Mouse (Mus musculus) MEL (cell line): Measurements from ENCODE around the gene Ccdc152. TPM values are rescaled to one million over a fixed set of nuclear protein-coding genes. Genes with fewer than 3 reads are reported as not detected.

Experiments used
- DNase-seq: peaks from one replicate; pipeline ENCODE4 v3.0.0; 2011; ENCODE audit warnings: low read depth, low spot score
- H3K27ac ChIP-seq: 2 replicates; pipeline ENCODE4 v1.5.1; 2012; ENCODE audit warnings: low read depth, mild to moderate bottlenecking, control low read depth, low read length, moderate library complexity; ENCODE audit not compliant: control insufficient read depth
- H3K27me3 ChIP-seq, 2 experiments: fragments of 150-350 bp in 1 of 2; sonication (generic) in 1 of 2; 2 replicates each; pipeline ENCODE4 v1.6.1; 2012; ENCODE audit warnings: low read length in 2 of 2, mild to moderate bottlenecking in 2 of 2, improper control_type of control experiment in 1 of 2, moderate library complexity in 1 of 2; ENCODE audit not compliant: insufficient read depth in 2 of 2, control insufficient read depth in 1 of 2
- H3K36me3 ChIP-seq, 2 experiments: 2 replicates each; pipeline ENCODE4 v1.6.1; 2012 to 2014; ENCODE audit warnings: low read length in 2 of 2, improper control_type of control experiment in 1 of 2, inconsistent platforms in 1 of 2, mild to moderate bottlenecking in 1 of 2; ENCODE audit not compliant: insufficient read depth in 2 of 2, control insufficient read depth in 1 of 2
- H3K4me1 ChIP-seq, 2 experiments: fragments of 150-350 bp in 1 of 2; sonication (generic) in 1 of 2; 2 replicates each; pipeline ENCODE4 v1.6.1; 2012; ENCODE audit warnings: low read length in 2 of 2, improper control_type of control experiment in 1 of 2, mild to moderate bottlenecking in 1 of 2; ENCODE audit not compliant: insufficient read depth in 2 of 2, control insufficient read depth in 1 of 2
- H3K4me3 ChIP-seq, 2 experiments: fragments of 150-350 bp in 1 of 2; sonication (generic) in 1 of 2; 2 replicates each; pipeline ENCODE4 v1.5.1; 2012; ENCODE audit warnings: low read depth in 2 of 2, low read length in 2 of 2, mild to moderate bottlenecking in 2 of 2, moderate library complexity in 2 of 2, control low read depth in 1 of 2, improper control_type of control experiment in 1 of 2; ENCODE audit not compliant: control insufficient read depth in 1 of 2, insufficient read depth in 1 of 2
- H3K79me2 ChIP-seq: 2 replicates; pipeline ENCODE4 v1.6.1; 2012; ENCODE audit warnings: mild to moderate bottlenecking, low read length, moderate library complexity; ENCODE audit not compliant: control insufficient read depth, poor library complexity, insufficient read depth
- H3K9ac ChIP-seq: 2 replicates; pipeline ENCODE4 v1.6.1; 2012; ENCODE audit warnings: low read depth, mild to moderate bottlenecking, control low read depth, low read length, moderate library complexity; ENCODE audit not compliant: control insufficient read depth, poor library complexity, severe bottlenecking
- H3K9me3 ChIP-seq: fragments of 150-350 bp; sonication (generic); replicated peaks from 2 replicates; pipeline ENCODE4 v1.6.1; 2012; ENCODE audit warnings: mild to moderate bottlenecking, low read length, improper control_type of control experiment, moderate library complexity; ENCODE audit not compliant: insufficient read depth
- CHD1 ChIP-seq: IDR thresholded peaks from 2 replicates; pipeline ENCODE4 v1.6.1; 2012; ENCODE audit warnings: low read depth, mild to moderate bottlenecking, inconsistent platforms, low read length, improper control_type of control experiment
- CHD2 ChIP-seq: IDR thresholded peaks from 2 replicates; pipeline ENCODE4 v1.6.1; 2011; ENCODE audit warnings: low read length, improper control_type of control experiment
- E2F4 ChIP-seq: IDR thresholded peaks from 2 replicates; pipeline ENCODE4 v1.6.1; 2011; ENCODE audit warnings: low read depth, low read length, improper control_type of control experiment, borderline replicate concordance
- ELF1 ChIP-seq: IDR thresholded peaks from 2 replicates; pipeline ENCODE4 v1.6.1; 2014; ENCODE audit warnings: low read depth, mild to moderate bottlenecking, inconsistent platforms, low read length, improper control_type of control experiment, moderate library complexity
- GATA1 ChIP-seq: IDR thresholded peaks from 2 replicates; pipeline ENCODE4 v1.6.1; 2011; ENCODE audit warnings: low read depth, low read length, improper control_type of control experiment
- JUND ChIP-seq: IDR thresholded peaks from 2 replicates; pipeline ENCODE4 v1.6.1; 2011; ENCODE audit warnings: low read depth, mild to moderate bottlenecking, improper control_type of control experiment, low read length
- KAT2A ChIP-seq: conservative IDR thresholded peaks from 2 replicates; pipeline ENCODE4 v1.6.1; 2012; ENCODE audit warnings: low read depth, low read length, improper control_type of control experiment, inconsistent platforms
- MAX ChIP-seq: IDR thresholded peaks from 2 replicates; pipeline ENCODE4 v1.6.1; 2011; ENCODE audit warnings: low read length, improper control_type of control experiment
- MAZ ChIP-seq: IDR thresholded peaks from 2 replicates; pipeline ENCODE4 v1.6.1; 2012; ENCODE audit warnings: low read depth, mild to moderate bottlenecking, inconsistent platforms, low read length, improper control_type of control experiment
- MEF2A ChIP-seq: IDR thresholded peaks from 2 replicates; pipeline ENCODE4 v1.6.1; 2014; ENCODE audit warnings: low read depth, mild to moderate bottlenecking, inconsistent platforms, low read length, improper control_type of control experiment; ENCODE audit not compliant: poor library complexity, insufficient replicate concordance, severe bottlenecking; ENCODE audit errors: extremely low read depth
- MXI1 ChIP-seq: IDR thresholded peaks from 2 replicates; pipeline ENCODE4 v1.6.1; 2011; ENCODE audit warnings: mild to moderate bottlenecking, low read depth, low read length, improper control_type of control experiment
- MYB ChIP-seq: IDR thresholded peaks from 2 replicates; pipeline ENCODE4 v1.6.1; 2011; ENCODE audit warnings: mild to moderate bottlenecking, low read depth, low read length, improper control_type of control experiment
- MYC ChIP-seq: IDR thresholded peaks from 2 replicates; pipeline ENCODE4 v1.6.1; 2011; ENCODE audit warnings: low read depth, mild to moderate bottlenecking, low read length, improper control_type of control experiment, moderate library complexity
- NELFE ChIP-seq: IDR thresholded peaks from 2 replicates; pipeline ENCODE4 v1.6.1; 2011; ENCODE audit warnings: low read depth, low read length, improper control_type of control experiment
- POLR2AphosphoS2 ChIP-seq: IDR thresholded peaks from 2 replicates; pipeline ENCODE4 v1.6.1; 2011; ENCODE audit warnings: low read length, improper control_type of control experiment
- RAD21 ChIP-seq: IDR thresholded peaks from 2 replicates; pipeline ENCODE4 v1.6.1; 2011; ENCODE audit warnings: mild to moderate bottlenecking, low read depth, low read length, improper control_type of control experiment
- RCOR1 ChIP-seq: IDR thresholded peaks from 2 replicates; pipeline ENCODE4 v1.6.1; 2012; ENCODE audit warnings: low read depth, mild to moderate bottlenecking, inconsistent platforms, low read length, improper control_type of control experiment
- TAL1 ChIP-seq: IDR thresholded peaks from 2 replicates; pipeline ENCODE4 v1.6.1; 2012; ENCODE audit warnings: mild to moderate bottlenecking, inconsistent platforms, low read length, moderate library complexity, mixed read lengths
- UBTF ChIP-seq: IDR thresholded peaks from 2 replicates; pipeline ENCODE4 v1.6.1; 2012; ENCODE audit warnings: low read depth, mild to moderate bottlenecking, inconsistent platforms, low read length, improper control_type of control experiment, moderate library complexity, borderline replicate concordance; ENCODE audit not compliant: insufficient read depth
- USF1 ChIP-seq: IDR thresholded peaks from 2 replicates; pipeline ENCODE4 v1.6.1; 2014; ENCODE audit warnings: low read depth, mild to moderate bottlenecking, inconsistent platforms, low read length, improper control_type of control experiment, moderate library complexity
- USF2 ChIP-seq, 2 experiments: IDR thresholded peaks; 2 replicates each; pipeline ENCODE4 v1.6.1; 2011 to 2012; ENCODE audit warnings: improper control_type of control experiment in 2 of 2, low read length in 2 of 2, borderline replicate concordance in 1 of 2, inconsistent platforms in 1 of 2, low read depth in 1 of 2, mild to moderate bottlenecking in 1 of 2; ENCODE audit not compliant: insufficient read depth in 1 of 2
- ZKSCAN1 ChIP-seq: IDR thresholded peaks from 2 replicates; pipeline ENCODE4 v1.6.1; 2012; ENCODE audit warnings: low read depth, mild to moderate bottlenecking, inconsistent platforms, low read length, improper control_type of control experiment, moderate library complexity
- polyA plus RNA-seq, 2 experiments: library from polyadenylated mRNA; stranded (reverse) in 1 of 2; unstranded in 1 of 2; fragments of >175 nt in 1 of 2; fragments of >200 nt in 1 of 2; gene quantifications; 2 replicates each; pipeline versions ENCODE4 v1.2.1 to v1.2.4; 2012; ENCODE audit warnings: low replicate concordance in 2 of 2, low read depth in 1 of 2; ENCODE audit not compliant: insufficient read length in 2 of 2, insufficient read depth in 1 of 2, missing spikeins in 1 of 2
- total RNA-seq: library from RNA; depleted of rRNA; stranded (reverse); fragments of 300-350 nt; gene quantifications from 2 replicates; pipeline ENCODE4 v1.2.3, GENCODE M21; 2012

The Ccdc152 gene
- total and polyA plus RNA-seq, 3 experiments: not detected

GRCm38 (mm10) chr15:3237963-3238362 lies 65.4 kb downstream of the Ccdc152 start:
- TF ChIP-seq MEF2A: no peak
- no peak for TF ChIP-seq E2F4
- no peak for TF ChIP-seq USF2 (IDR thresholded peaks at IDR 0.05; ENCODE audit: borderline replicate concordance in 1 of 2, insufficient read depth in 1 of 2, low read depth in 1 of 2, low read length in 2 of 2)
- TF ChIP-seq UBTF: no peak
- TF ChIP-seq RAD21: no peak
- TF ChIP-seq KAT2A: no peak
- TF ChIP-seq NELFE: no peak
- no peak for TF ChIP-seq MYC
- no peak for TF ChIP-seq MAX
- TF ChIP-seq ZKSCAN1: no peak
- no peak for TF ChIP-seq TAL1
- TF ChIP-seq, all 39 proteins: peak for 0
- H3K27ac ChIP-seq: no peak overlapping the region
- no peak overlapping the region for H3K4me3 ChIP-seq
- no peaks in the 10 kb centered on the region for H3K4me1 ChIP-seq
- H3K9me3 ChIP-seq: no peaks in the 10 kb centered on the region
- H3K79me2 ChIP-seq: no peaks in the 10 kb centered on the region
- no peak for DNase-seq
- no peaks in the 10 kb centered on the region for H3K27me3 ChIP-seq
- H3K9ac ChIP-seq: no peak overlapping the region
- no peaks in the 10 kb centered on the region for H3K36me3 ChIP-seq

- Histone ChIP-seq H3K4me1 (no peaks in the 10 kb centered on the region), H3K79me2 (no peaks in the 10 kb centered on the region), H3K27me3 (no peaks in the 10 kb centered on the region), H3K9ac (no peak overlapping the region), H3K27ac (no peak overlapping the region), H3K36me3 (no peaks in the 10 kb centered on the region), H3K9me3 (no peaks in the 10 kb centered on the region), H3K4me3 (no peak overlapping the region)
- TF ChIP-seq UBTF: no peak
- TF ChIP-seq MAZ: no peak
- no peak for TF ChIP-seq MYC
- TF ChIP-seq USF1: no peak
- TF ChIP-seq MXI1: no peak
- no peak for TF ChIP-seq E2F4
- TF ChIP-seq RCOR1: no peak
- no peak for TF ChIP-seq POLR2AphosphoS2
- no peak for TF ChIP-seq USF2 (IDR thresholded peaks at IDR 0.05; ENCODE audit: borderline replicate concordance in 1 of 2, insufficient read depth in 1 of 2, low read depth in 1 of 2, low read length in 2 of 2)
- TF ChIP-seq CHD1: no peak
- no peak for TF ChIP-seq CHD2
- TF ChIP-seq MYB: no peak
- no peak for TF ChIP-seq MAX
- no peak for TF ChIP-seq ELF1
- TF ChIP-seq JUND: no peak
- no peak for TF ChIP-seq GATA1
- DNase-seq: no peak
Observed at GRCm38 (mm10) chr15:3236338-3236737, 67.0 kb downstream of the Ccdc152 start.
